ENCODE assay signal across 9 mouse cellular contexts in genomic region chr5:38479027-38479426, GRCm38 (mm10). TPM values are rescaled to one million over a fixed set of nuclear protein-coding genes. Genes with fewer than 3 reads are reported as not detected.
DNase-seq lines count a peak whose midpoint lies in the region; ATAC-seq lines count a peak whose summit lies in the region.
"Had no signal": no experiment of that assay in that cellular context is flagged by ENCODE, and none has a peak within 500 bp of the region (broad histone marks: within the 10 kb centered on the region; RNA-seq: fewer than 3 reads in every experiment).

No protein-coding gene starts in this region.

- no peaks in the 10 kb centered on the region; the same call in 1 of the 2 replicates for H3K36me3 ChIP-seq in heart, embryonic 13.5 days
- H3K36me3 ChIP-seq: limb, embryonic 13.5 days had no signal

- 0 out of 2 replicates have a peak, but pooled peaks have one; percentile 28 for ATAC-seq in heart, embryonic 13.5 days (ENCODE audit: extremely low read depth, insufficient number of reproducible peaks, low FRiP score, low TSS enrichment)

- 0 out of 2 replicates have a peak overlapping the region, but pooled peaks have one; percentile 9 for H3K4me3 ChIP-seq in heart, embryonic 13.5 days

- no peak overlapping the region for H3K27ac ChIP-seq in heart, embryonic 13.5 days (replicated peaks)
- H3K27ac ChIP-seq: limb, embryonic 13.5 days had no signal

- 33% methylated on average over 4 of the region's 4 CpGs for whole genome bisulfite sequencing in heart, embryonic 13.5 days

- no peaks in the 10 kb centered on the region for H3K9me3 ChIP-seq in heart, embryonic 13.5 days
- H3K9me3 ChIP-seq: limb, embryonic 13.5 days had no signal

- H3K4me1 ChIP-seq in heart, embryonic 13.5 days: peaks cover 22% of the 10 kb centered on the region

- no peak for DNase-seq in heart, postnatal 4 days
- peak; percentile 68 for DNase-seq in MN1 (ENCODE audit: low spot score)
- DNase-seq in cerebellum, postnatal 14 days: peak; percentile 74
- peak; percentile 63 for DNase-seq in kidney, adult 18-20 months
- DNase-seq in lung, postnatal 36 days: peak; percentile 57
- peak; percentile 44 for DNase-seq in thymus, postnatal 25 days
- DNase-seq in layer of hippocampus, adult 11-12 months (ENCODE audit: low spot score): no peak

- H3K27me3 ChIP-seq in heart, embryonic 13.5 days (replicated peaks): peaks cover 19% of the 10 kb centered on the region; the same call in 1 of the 2 replicates
- H3K27me3 ChIP-seq: limb, embryonic 13.5 days had no signal

- no peak overlapping the region for H3K9ac ChIP-seq in heart, embryonic 13.5 days
- H3K9ac ChIP-seq: limb, embryonic 13.5 days had no signal

- H3K4me2 ChIP-seq in heart, embryonic 13.5 days: peak overlapping the region; percentile 71

RNA-seq across cellular contexts. Expression of gene Slc2a9, which starts 23.9 kb away (rescaled TPM):
- 0.27 and 0.42 TPM in 2 replicates for polyA plus RNA-seq in heart, embryonic 13.5 days (2015; fragmentation: Nextera tagmentation; extraction: Ambion mirVana)
- 1 to 10 TPM; 1.8 to 2.0 TPM for total RNA-seq in heart, postnatal 4 days (2021)

Comparison
In these comparisons a context has a peak if more than half of its experiments do, and no peak if none do; other contexts are left out.
1. DNase-seq: peak in MN1 (single experiment), cerebellum, postnatal 14 days (2 of 2), kidney, adult 18-20 months (single experiment), lung, postnatal 36 days (single experiment) and thymus, postnatal 25 days (single experiment); none in heart, postnatal 4 days (single experiment) and layer of hippocampus, adult 11-12 months (single experiment).